In the genomic region with DNA sequence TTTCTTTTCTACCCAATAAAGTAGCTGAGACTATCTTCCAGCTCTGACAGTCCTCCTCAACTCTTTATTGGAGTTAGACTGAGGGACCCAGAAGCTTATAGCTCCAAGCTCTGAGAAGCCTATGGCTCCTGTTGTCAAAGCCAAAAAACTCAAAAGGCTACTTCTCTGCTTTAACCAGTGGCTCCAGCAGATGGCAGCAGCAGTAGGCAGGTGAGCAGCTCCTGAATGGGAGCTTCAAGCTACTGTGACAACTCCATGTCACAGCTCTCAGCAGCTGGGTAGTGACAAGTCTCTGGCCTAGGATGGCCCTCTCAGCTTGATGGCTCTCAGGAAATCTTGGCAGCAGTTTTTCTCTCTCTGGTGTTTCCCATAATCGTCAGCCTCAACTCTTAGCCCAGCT, we compare ENCODE assay signal across 8 mouse cellular contexts. TPM values are rescaled to one million over a fixed set of nuclear protein-coding genes. Genes with fewer than 3 reads are reported as not detected.
DNase-seq lines count a peak whose midpoint lies in the region; ATAC-seq and TF ChIP-seq lines count a peak whose summit lies in the region.

No protein-coding gene starts in this region.

- no peak overlapping the region for H3K9ac ChIP-seq in CH12.LX (ENCODE audit: insufficient read depth, low read depth)
- H3K9ac ChIP-seq in heart, embryonic 16.5 days (ENCODE audit: low read length), result no peak overlapping the region

- TF ChIP-seq CTCF in CH12.LX (conservative IDR thresholded peaks at IDR 0.05 in 1 of 2, IDR thresholded peaks at IDR 0.05 in 1 of 2; ENCODE audit: low read depth in 2 of 2, low read length in 2 of 2), result peak; percentile 43 to 87; a peak in 3 of 4 replicates
- TF ChIP-seq CTCF in lung, adult 2 months (IDR thresholded peaks at IDR 0.05; ENCODE audit: insufficient read depth, low read length), result peak; percentile 73

- TF ChIP-seq POLR2A in CH12.LX (IDR thresholded peaks at IDR 0.05; ENCODE audit: low read depth, low read length), result no peak
- TF ChIP-seq POLR2A in lung, adult 2 months (IDR thresholded peaks at IDR 0.05; ENCODE audit: borderline replicate concordance, extremely low read depth, low read depth, low read length), result no peak

- no peak overlapping the region for H3K4me3 ChIP-seq in CH12.LX (replicated peaks in 1 of 3; ENCODE audit: low read depth in 2 of 3, low read length in 2 of 3, poor library complexity in 1 of 3)
- no peak overlapping the region for H3K4me3 ChIP-seq in heart, embryonic 16.5 days (ENCODE audit: low read length)
- H3K4me3 ChIP-seq in lung, adult 2 months (replicated peaks; ENCODE audit: extremely low read depth, low read depth, low read length), result no peak overlapping the region

- no peaks in the 10 kb centered on the region for H3K36me3 ChIP-seq in CH12.LX (replicated peaks in 1 of 2; ENCODE audit: control insufficient read depth in 1 of 2, insufficient read depth in 1 of 2, low read length in 1 of 2)
- H3K36me3 ChIP-seq in heart, embryonic 16.5 days (ENCODE audit: control insufficient read depth, insufficient read depth), result no peaks in the 10 kb centered on the region

- no peak overlapping the region for H3K4me2 ChIP-seq in CH12.LX (ENCODE audit: insufficient read depth, low read depth, poor library complexity, severe bottlenecking)
- H3K4me2 ChIP-seq in heart, embryonic 16.5 days (ENCODE audit: low read depth, low read length), result no peak overlapping the region

- TF ChIP-seq RAD21 in CH12.LX (IDR thresholded peaks at IDR 0.05; ENCODE audit: low read depth, low read length), result peak; percentile 76

- in situ Hi-C loops in CH12.LX (cut with MboI; ENCODE audit: low pct_ligation_motif_present, low pct_unique_long_range_greater_than_20kb, low sequenced_read_pairs), result no loop called here

- TF ChIP-seq EP300 in CH12.LX (IDR thresholded peaks at IDR 0.05; ENCODE audit: low read length), result no peak

- no peaks in the 10 kb centered on the region for H3K9me3 ChIP-seq in CH12.LX (replicated peaks; ENCODE audit: low read length)
- no peaks in the 10 kb centered on the region for H3K9me3 ChIP-seq in heart, embryonic 16.5 days (replicated peaks; ENCODE audit: control insufficient read depth, low read length)

- peak; percentile 62 for DNase-seq in CH12.LX (ENCODE audit: extremely low read depth)
- peak; percentile 60 for DNase-seq in adrenal gland, adult 18-20 months (ENCODE audit: low spot score in 2 of 2)
- peak; percentile 80 for DNase-seq in embryo, embryonic 11 days
- peak; percentile 82 for DNase-seq in kidney, postnatal 14 days
- peak; percentile 51 for DNase-seq in lung, adult 2 months
- DNase-seq in retina, adult 2 months (ENCODE audit: low read depth, low spot score), result peak; percentile 37
- peak; percentile 65 for DNase-seq in yolk sac, embryonic 10.5 days (ENCODE audit: low spot score)

- WGBS in heart, embryonic 16.5 days, result 0% methylated on average over 1 of the region's 1 CpGs
- WGBS in lung, adult 2 months, result 0% methylated on average over 1 of the region's 1 CpGs

- dilution Hi-C loops in CH12.LX (cut with MboI; ENCODE audit: extremely low pct_ligation_motif_present, extremely low pct_unique_long_range_greater_than_20kb, low sequenced_read_pairs), result no loop called here

- peaks cover 85% of the 10 kb centered on the region for H3K27me3 ChIP-seq in CH12.LX (replicated peaks)
- no peaks in the 10 kb centered on the region for H3K27me3 ChIP-seq in heart, embryonic 16.5 days (ENCODE audit: control insufficient read depth, insufficient read depth, low read length)

- peak; percentile 47; the same call in 1 of the 2 replicates for ATAC-seq in heart, embryonic 16.5 days (replicated peaks; ENCODE audit: extremely low read depth, insufficient read depth, low FRiP score)

- no peaks in the 10 kb centered on the region for H3K4me1 ChIP-seq in CH12.LX (ENCODE audit: control insufficient read depth in 1 of 2, insufficient read depth in 2 of 2)
- no peaks in the 10 kb centered on the region for H3K4me1 ChIP-seq in heart, embryonic 16.5 days (ENCODE audit: control insufficient read depth, insufficient read depth, low read length)
- no peaks in the 10 kb centered on the region for H3K4me1 ChIP-seq in lung, adult 2 months (ENCODE audit: control insufficient read depth, insufficient read depth, low read length)

- H3K79me2 ChIP-seq in CH12.LX (replicated peaks; ENCODE audit: control insufficient read depth, extremely low read depth, insufficient read depth, poor library complexity, severe bottlenecking), result no peaks in the 10 kb centered on the region

- no peak overlapping the region for H3K27ac ChIP-seq in CH12.LX (ENCODE audit: insufficient read depth, low read depth)
- no peak overlapping the region for H3K27ac ChIP-seq in heart, embryonic 16.5 days (ENCODE audit: low read length)

TF ChIP-seq in CH12.LX, 34 proteins besides CTCF, POLR2A, EP300 and RAD21:
- TF ChIP-seq BHLHE40 (IDR thresholded peaks at IDR 0.05; ENCODE audit: low read depth, low read length), result 0 out of 2 replicates have a peak, but pooled peaks have one; percentile 19
- no peak for TF ChIP-seq MAFK (IDR thresholded peaks at IDR 0.05; ENCODE audit: insufficient replicate concordance, low read length)
- TF ChIP-seq NELFE (IDR thresholded peaks at IDR 0.05; ENCODE audit: low read depth, low read length), result no peak
- peak; percentile 59; the same call in 1 of the 2 replicates for TF ChIP-seq ZKSCAN1 (IDR thresholded peaks at IDR 0.05; ENCODE audit: borderline replicate concordance, low read depth, low read length)
- no peak for TF ChIP-seq E2F4 (IDR thresholded peaks at IDR 0.05; ENCODE audit: insufficient replicate concordance, low read depth, low read length)
- TF ChIP-seq SMC3 (IDR thresholded peaks at IDR 0.05; ENCODE audit: low read depth, low read length), result peak; percentile 75

RNA-seq across cellular contexts. Expression of a gene that starts 27.1 kb away (rescaled TPM):
- total RNA-seq in CH12.LX (2012; rRNA removed) (0.34 and 0.51 TPM in 2 replicates), CH12.LX (2014; rRNA removed) (not detected in 2 replicates)
- polyA plus RNA-seq in CH12.LX (2012; ENCODE audit: insufficient read length, low read depth), result not detected in 2 replicates
- 1 to 10 TPM; 1.4 to 1.5 TPM for total RNA-seq in adrenal gland, adult 18-20 months (2021)
- polyA plus RNA-seq in heart, embryonic 16.5 days (2015; fragmentation: Nextera tagmentation; extraction: Ambion mirVana), result 1.3 and 1.5 TPM in 2 replicates
- 2.6 and 3.4 TPM in 2 replicates for polyA plus RNA-seq in lung, adult 2 months (2012; rRNA removed)

RNA-seq across cellular contexts. Expression of a gene that starts 58.8 kb away (rescaled TPM):
- total RNA-seq in CH12.LX (2012; rRNA removed), result not detected in 2 replicates
- total RNA-seq in CH12.LX (2014; rRNA removed), result not detected in 2 replicates
- polyA plus RNA-seq in CH12.LX (2012; ENCODE audit: insufficient read length, low read depth), result not detected in 2 replicates
- total RNA-seq in adrenal gland, adult 18-20 months (2021), result 1 to 10 TPM; 2.3 to 2.8 TPM
- polyA plus RNA-seq in heart, embryonic 16.5 days (2015; fragmentation: Nextera tagmentation; extraction: Ambion mirVana), result 4.4 and 4.6 TPM in 2 replicates
- 1.6 and 2.1 TPM in 2 replicates for polyA plus RNA-seq in lung, adult 2 months (2012; rRNA removed)
